8 mouse cellular contexts compared by ENCODE assay signal in the genomic region with DNA sequence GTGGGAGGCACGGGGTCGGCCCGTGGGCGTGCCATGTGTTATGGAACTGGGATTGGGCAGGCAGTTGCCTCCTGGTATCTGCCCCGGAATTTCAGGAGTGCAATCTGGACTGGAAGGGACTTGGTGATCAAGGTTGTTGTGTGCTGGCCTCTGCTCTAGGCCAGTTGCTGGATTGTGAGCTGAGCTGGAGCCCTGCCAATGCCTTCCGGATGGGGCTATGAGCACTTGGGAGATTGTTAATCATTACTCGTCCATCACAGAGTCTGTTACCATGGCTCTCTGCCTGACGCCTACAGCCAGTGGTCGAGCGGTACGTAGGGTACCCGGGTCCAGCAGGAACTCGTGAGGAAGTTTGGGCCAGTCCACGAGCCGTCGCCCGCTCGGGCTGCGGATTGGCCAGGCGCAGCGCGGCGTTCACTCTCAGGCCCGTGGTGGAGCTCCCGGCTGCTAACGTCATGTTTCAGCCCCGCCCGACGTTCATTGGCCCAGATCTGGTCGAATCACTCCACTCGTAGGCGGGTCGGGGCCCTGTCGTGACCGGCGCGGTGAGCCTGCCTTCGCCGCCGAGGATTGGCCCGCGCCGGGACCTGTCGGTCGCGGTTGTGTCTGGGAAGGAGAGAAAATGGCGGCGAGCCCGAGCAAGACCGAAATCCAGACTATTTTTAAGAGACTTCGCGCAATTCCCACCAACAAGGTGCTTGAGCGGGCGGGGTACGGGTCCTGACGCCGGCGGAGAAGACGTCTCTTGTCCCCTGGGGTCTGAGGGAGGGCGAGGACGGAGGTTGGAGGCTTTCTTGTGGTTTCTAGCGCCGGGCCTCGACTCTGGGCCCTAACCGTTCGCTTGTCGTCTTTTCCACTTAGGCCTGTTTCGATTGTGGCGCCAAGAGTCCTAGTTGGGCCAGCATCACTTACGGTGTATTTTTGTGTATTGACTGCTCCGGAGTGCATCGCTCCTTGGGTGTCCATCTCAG. TPM values are rescaled to one million over a fixed set of nuclear protein-coding genes. Genes with fewer than 3 reads are reported as not detected.
DNase-seq lines count a peak whose midpoint lies in the region; ATAC-seq lines count a peak whose summit lies in the region.

A gene (plus strand): TSS at position 264 of the 971 bp plus-strand sequence.

- peak; percentile 98 for ATAC-seq in heart, embryonic 13.5 days (ENCODE audit: extremely low read depth, insufficient number of reproducible peaks, low FRiP score, low TSS enrichment)
- peak; percentile 98 for ATAC-seq in liver, embryonic 12.5 days
- peak; percentile 99 for ATAC-seq in stomach, embryonic 15.5 days (ENCODE audit: insufficient read depth, low FRiP score, low read depth)

- H3K4me1 ChIP-seq in brown adipose tissue, adult 24 weeks (ENCODE audit: control insufficient read depth, insufficient read depth, insufficient read length, low read length), result no peaks in the 10 kb centered on the region
- peaks cover 21% of the 10 kb centered on the region for H3K4me1 ChIP-seq in heart, embryonic 13.5 days
- H3K4me1 ChIP-seq in liver, embryonic 12.5 days, result peaks cover 49% of the 10 kb centered on the region
- H3K4me1 ChIP-seq in stomach, embryonic 15.5 days, result peaks cover 8% of the 10 kb centered on the region

- peaks cover 73% of the 10 kb centered on the region for H3K36me3 ChIP-seq in heart, embryonic 13.5 days
- H3K36me3 ChIP-seq in liver, embryonic 12.5 days, result peaks cover 51% of the 10 kb centered on the region
- H3K36me3 ChIP-seq in stomach, embryonic 15.5 days, result peaks cover 53% of the 10 kb centered on the region

- H3K4me2 ChIP-seq in heart, embryonic 13.5 days, result peak within 1 kb of the TSS; percentile 92
- peak within 1 kb of the TSS; percentile 82 for H3K4me2 ChIP-seq in liver, embryonic 12.5 days
- H3K4me2 ChIP-seq in stomach, embryonic 15.5 days, result peak within 1 kb of the TSS; percentile 67

- peak within 1 kb of the TSS; percentile 87 for H3K27ac ChIP-seq in brown adipose tissue, adult 24 weeks (replicated peaks; ENCODE audit: low read depth, low read length)
- peak within 1 kb of the TSS; percentile 94 for H3K27ac ChIP-seq in heart, embryonic 13.5 days (replicated peaks)
- H3K27ac ChIP-seq in liver, embryonic 12.5 days, result peak within 1 kb of the TSS; percentile 90
- peak within 1 kb of the TSS; percentile 95 for H3K27ac ChIP-seq in stomach, embryonic 15.5 days

- peak within 1 kb of the TSS; percentile 92 for H3K9ac ChIP-seq in heart, embryonic 13.5 days
- peak within 1 kb of the TSS; percentile 91 for H3K9ac ChIP-seq in liver, embryonic 12.5 days
- peak within 1 kb of the TSS; percentile 89 for H3K9ac ChIP-seq in stomach, embryonic 15.5 days

- no peaks in the 10 kb centered on the region for H3K9me3 ChIP-seq in heart, embryonic 13.5 days
- H3K9me3 ChIP-seq in liver, embryonic 12.5 days (replicated peaks), result no peaks in the 10 kb centered on the region
- H3K9me3 ChIP-seq in stomach, embryonic 15.5 days, result no peaks in the 10 kb centered on the region

- no peaks in the 10 kb centered on the region for H3K27me3 ChIP-seq in heart, embryonic 13.5 days (replicated peaks)
- H3K27me3 ChIP-seq in liver, embryonic 12.5 days (replicated peaks), result peaks cover 9% of the 10 kb centered on the region
- H3K27me3 ChIP-seq in stomach, embryonic 15.5 days (replicated peaks), result no peaks in the 10 kb centered on the region

- peak within 1 kb of the TSS; percentile 88 for H3K4me3 ChIP-seq in brown adipose tissue, adult 24 weeks (ENCODE audit: insufficient read depth, low read depth, low read length)
- peak within 1 kb of the TSS; percentile 69 for H3K4me3 ChIP-seq in heart, embryonic 13.5 days
- H3K4me3 ChIP-seq in liver, embryonic 12.5 days, result peak within 1 kb of the TSS; percentile 82
- peak within 1 kb of the TSS; percentile 74 for H3K4me3 ChIP-seq in stomach, embryonic 15.5 days (replicated peaks)

- 1% methylated on average over 72 of the region's 72 CpGs for WGBS in heart, embryonic 13.5 days
- 2% methylated on average over 72 of the region's 72 CpGs for WGBS in liver, embryonic 12.5 days (ENCODE audit: insufficient replicate concordance)
- WGBS in stomach, embryonic 15.5 days, result under 1% methylated on average over 72 of the region's 72 CpGs

- peak; percentile 97 for DNase-seq in CD4-positive, CD25-positive, alpha-beta regulatory T cell, adult 2 months (ENCODE audit: low read depth, low spot score)
- peak; percentile 65 for DNase-seq in fat pad, adult 2 months (ENCODE audit: extremely low read depth, low read depth, low spot score)
- peak; percentile 99 for DNase-seq in kidney, postnatal 10 days
- DNase-seq in natural killer cell, adult 2 months (ENCODE audit: low spot score in 2 of 2), result peak; percentile 94

RNA-seq across cellular contexts. Expression of the gene that starts here (rescaled TPM):
- polyA plus RNA-seq in brown adipose tissue, adult 24 weeks (2012; ENCODE audit: insufficient read depth, insufficient read length, missing spikeins), result 35.0 and 35.6 TPM in 2 replicates
- 63.3 and 64.4 TPM in 2 replicates for polyA plus RNA-seq in heart, embryonic 13.5 days (2015; fragmentation: Nextera tagmentation; extraction: Ambion mirVana)
- 80.0 and 82.2 TPM in 2 replicates for polyA plus RNA-seq in liver, embryonic 12.5 days (2016; fragmentation: Nextera tagmentation; extraction: Ambion mirVana)
- polyA plus RNA-seq in stomach, embryonic 15.5 days (2015; fragmentation: Nextera tagmentation; extraction: Ambion mirVana), result 71.4 and 80.2 TPM in 2 replicates

Comparison
In these comparisons a context has a peak if more than half of its experiments do, and no peak if none do; other contexts are left out.
1. Peak in every context shown above with its lines: DNase-seq, ATAC-seq, H3K4me3 ChIP-seq and H3K27ac ChIP-seq.